Comparison of ENCODE assay signal across 8 mouse cellular contexts in the genomic region with DNA sequence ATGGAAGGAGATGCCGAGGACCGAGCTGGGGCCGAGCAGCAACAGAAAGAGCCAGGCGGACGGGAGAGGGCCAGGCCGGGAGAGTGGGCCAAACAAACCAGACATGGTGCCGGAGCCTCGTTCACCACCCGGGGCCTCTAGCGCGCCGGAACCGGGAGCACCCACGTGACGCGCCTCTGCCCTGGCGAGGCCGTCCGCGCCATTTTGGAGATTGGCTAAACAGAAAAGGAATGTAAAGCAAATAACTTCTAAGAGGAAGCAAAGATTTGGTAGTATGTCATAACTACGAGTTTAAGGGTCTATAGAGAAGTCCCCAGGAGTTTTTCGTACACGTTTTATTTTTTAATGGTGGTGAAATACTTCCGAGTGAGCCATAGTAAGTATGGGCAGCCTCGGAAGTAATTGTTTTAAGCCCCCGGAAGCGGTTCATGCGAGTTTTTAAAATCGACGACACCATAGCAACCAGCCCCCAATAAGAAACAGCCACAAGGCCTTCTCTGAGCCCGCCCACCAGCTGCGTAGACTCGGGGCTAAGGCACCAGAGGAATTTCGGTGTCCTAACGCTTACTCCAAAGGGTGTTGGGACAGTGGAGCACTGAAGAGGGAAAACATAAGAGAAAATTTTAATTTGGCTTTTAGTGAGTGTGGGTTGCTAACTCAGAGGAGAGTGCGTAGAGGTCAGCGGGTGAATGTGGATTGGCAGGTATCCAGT. TPM values are rescaled to one million over a fixed set of nuclear protein-coding genes. Genes with fewer than 3 reads are reported as not detected.
DNase-seq lines count a peak whose midpoint lies in the region; ATAC-seq lines count a peak whose summit lies in the region.

A gene (minus strand): TSS at position 287 of the 712 bp plus-strand sequence.

- peaks cover 15% of the 10 kb centered on the region for H3K4me1 ChIP-seq in hindbrain, embryonic 16.5 days (ENCODE audit: control insufficient read depth, insufficient read depth, low read depth, low read length)

- H3K9me3 ChIP-seq in hindbrain, embryonic 16.5 days (ENCODE audit: control insufficient read depth, low read length) = no peaks in the 10 kb centered on the region

- peak within 1 kb of the TSS; percentile 94 for H3K9ac ChIP-seq in hindbrain, embryonic 16.5 days (ENCODE audit: low read depth, low read length)

- no peaks in the 10 kb centered on the region for H3K36me3 ChIP-seq in hindbrain, embryonic 16.5 days (ENCODE audit: control insufficient read depth, insufficient read depth, low read length)
- H3K36me3 ChIP-seq in macrophage (ENCODE audit: inconsistent target) = no peaks in the 10 kb centered on the region

- no peaks in the 10 kb centered on the region for H3K27me3 ChIP-seq in hindbrain, embryonic 16.5 days (replicated peaks; ENCODE audit: control insufficient read depth, insufficient read depth, low read length)

- ATAC-seq in hindbrain, embryonic 16.5 days = peak; percentile 98

- DNase-seq in WW6 (ENCODE audit: low read depth, low spot score) = peak; percentile 74
- peak; percentile 65 to 82 for DNase-seq in cerebellum, postnatal 4 days (ENCODE audit: low spot score in 2 of 2)
- DNase-seq in gastrocnemius, adult 18-20 months (ENCODE audit: low spot score) = peak; percentile 93
- peak; percentile 88 to 91 for DNase-seq in left cerebral cortex, adult 18-20 months (ENCODE audit: low spot score in 2 of 2)
- DNase-seq in right cerebral cortex, adult 18-20 months = peak; percentile 93
- peak; percentile 65 for DNase-seq in urinary bladder, postnatal 10 days (ENCODE audit: low spot score)

- peak within 1 kb of the TSS; percentile 90 for H3K4me3 ChIP-seq in hindbrain, embryonic 16.5 days (ENCODE audit: low read length)
- peak within 1 kb of the TSS; percentile 59 for H3K4me3 ChIP-seq in macrophage (ENCODE audit: inconsistent target)

- H3K79me2 ChIP-seq in macrophage (ENCODE audit: inconsistent target) = peaks cover 43% of the 10 kb centered on the region

- peak within 1 kb of the TSS; percentile 69 for H3K4me2 ChIP-seq in hindbrain, embryonic 16.5 days (ENCODE audit: low read length)

- peak within 1 kb of the TSS; percentile 85 for H3K27ac ChIP-seq in hindbrain, embryonic 16.5 days (ENCODE audit: low read depth, low read length)
- H3K27ac ChIP-seq in macrophage = peak within 1 kb of the TSS; percentile 87

- under 1% methylated on average over 35 of the region's 37 CpGs for whole genome bisulfite sequencing in hindbrain, embryonic 16.5 days
- WGBS in macrophage (ENCODE audit: missing documents) = 1% methylated on average over 31 of the region's 37 CpGs

RNA-seq across cellular contexts. Expression of the gene that starts here (rescaled TPM):
- 100 to 1,000 TPM; 121 to 123 TPM for total RNA-seq in gastrocnemius, adult 18-20 months (2021)
- polyA plus RNA-seq in hindbrain, embryonic 16.5 days (2015; fragmentation: Nextera tagmentation; extraction: Ambion mirVana) = 208 and 213 TPM in 2 replicates
- total RNA-seq in left cerebral cortex, adult 18-20 months (2021) = 100 to 1,000 TPM; 162 to 165 TPM
- total RNA-seq in macrophage (2018; cell fraction: chromatin; rRNA removed) = 10 to 100 TPM; 36.3 to 96.9 (median 66.9) TPM
- total RNA-seq in macrophage (2018; cell fraction: cytosol; rRNA removed) = 100 to 1,000 TPM; 295 to 447 (median 378) TPM
- 100 to 1,000 TPM in 25 of 26 experiments, 10 to 100 TPM in 1; 64.6 to 378 (median 214) TPM for total RNA-seq in macrophage (2018; cell fraction: nucleus; rRNA removed)
- 317 to 419 TPM (median 387 TPM) in 3 replicates for polyA plus RNA-seq in macrophage (2018)

Comparison
In these comparisons a context has a peak if more than half of its experiments do, and no peak if none do; other contexts are left out.
1. Peak in every context shown above with its lines: DNase-seq, ATAC-seq, H3K4me3 ChIP-seq and H3K27ac ChIP-seq.